ENCODE assay signal across 22 mouse cellular contexts in genomic region chr13:59663939-59664712, GRCm38 (mm10). TPM values are rescaled to one million over a fixed set of nuclear protein-coding genes. Genes with fewer than 3 reads are reported as not detected.
A peak's percentile ranks its signal among the peaks of the same experiment; 100 is the strongest.
DNase-seq lines count a peak whose midpoint lies in the region; ATAC-seq and TF ChIP-seq lines count a peak whose summit lies in the region.
"Had no signal": no experiment of that assay in that cellular context is flagged by ENCODE, and none has a peak within 500 bp of the region (broad histone marks: within the 10 kb centered on the region; RNA-seq: fewer than 3 reads in every experiment).

No protein-coding gene starts in this region.

- peak; percentile 15 for DNase-seq in kidney, adult 11 months
- DNase-seq in kidney, adult 8-10 months: peak; percentile 37 to 42
- DNase-seq in kidney, postnatal 14 days: peak; percentile 14
- no peak for DNase-seq in ovary, postnatal 36 days (ENCODE audit: low spot score)
- DNase-seq: adrenal gland, postnatal 10 days; cerebellum, adult 18-20 months; cerebellum, adult 9-11 months; cerebellum, postnatal 36 days; forebrain, postnatal 0 days; gastrocnemius, adult 2 months; gastrocnemius, postnatal 25 days; heart, postnatal 36 days had no signal

- H3K9me3 ChIP-seq in kidney, embryonic 14.5 days (ENCODE audit: control insufficient read depth, low read length): no peaks in the 10 kb centered on the region
- no peaks in the 10 kb centered on the region for H3K9me3 ChIP-seq in E14TG2a.4 (ENCODE audit: low read length)
- H3K9me3 ChIP-seq: embryonic facial prominence, embryonic 13.5 days; forebrain, embryonic 13.5 days; heart, embryonic 13.5 days; hindbrain, embryonic 15.5 days had no signal

- no peak overlapping the region for H3K4me2 ChIP-seq in kidney, embryonic 14.5 days (replicated peaks; ENCODE audit: low read depth, low read length)
- H3K4me2 ChIP-seq: embryonic facial prominence, embryonic 13.5 days; forebrain, embryonic 13.5 days; heart, embryonic 13.5 days; hindbrain, embryonic 15.5 days had no signal

- H3K4me3 ChIP-seq in kidney, embryonic 14.5 days (ENCODE audit: low read length): no peak overlapping the region
- H3K4me3 ChIP-seq in E14TG2a.4 (replicated peaks; ENCODE audit: low read length): peak overlapping the region; percentile 23; the same call in 1 of the 2 replicates
- H3K4me3 ChIP-seq: embryonic facial prominence, embryonic 13.5 days; forebrain, embryonic 13.5 days; gastrocnemius, adult 2 months; heart, embryonic 13.5 days; hindbrain, embryonic 15.5 days had no signal

- no peak overlapping the region for H3K9ac ChIP-seq in kidney, embryonic 14.5 days (ENCODE audit: low read depth, low read length)
- H3K9ac ChIP-seq: embryonic facial prominence, embryonic 13.5 days; forebrain, embryonic 13.5 days; forebrain, postnatal 0 days; heart, embryonic 13.5 days; hindbrain, embryonic 15.5 days had no signal

- no peaks in the 10 kb centered on the region for H3K27me3 ChIP-seq in kidney, embryonic 14.5 days (ENCODE audit: control insufficient read depth, insufficient read depth, low read length)
- no peaks in the 10 kb centered on the region for H3K27me3 ChIP-seq in E14TG2a.4 (ENCODE audit: insufficient read depth, low read length)
- H3K27me3 ChIP-seq: CH12.LX; embryonic facial prominence, embryonic 13.5 days; forebrain, embryonic 13.5 days; heart, embryonic 13.5 days; hindbrain, embryonic 15.5 days had no signal

- H3K27ac ChIP-seq in kidney, embryonic 14.5 days (ENCODE audit: low read depth, low read length): no peak overlapping the region
- H3K27ac ChIP-seq: embryonic facial prominence, embryonic 13.5 days; forebrain, embryonic 13.5 days; gastrocnemius, adult 2 months; heart, embryonic 13.5 days; hindbrain, embryonic 15.5 days had no signal

- no peak for ATAC-seq in kidney, embryonic 14.5 days (ENCODE audit: low FRiP score, low TSS enrichment)
- no peak for ATAC-seq in frontal cortex, adult (ENCODE audit: low TSS enrichment)
- ATAC-seq: forebrain, embryonic 13.5 days; forebrain, postnatal 0 days had no signal

- no peak for TF ChIP-seq CTCF in E14TG2a.4 (conservative IDR thresholded peaks at IDR 0.05; ENCODE audit: low read length)

- 80% methylated on average over 19 of the region's 19 CpGs for WGBS in kidney, embryonic 14.5 days

- H3K36me3 ChIP-seq in kidney, embryonic 14.5 days (ENCODE audit: control insufficient read depth, insufficient read depth, low read length): peaks cover 8% of the 10 kb centered on the region; the same call in 1 of the 2 replicates
- H3K36me3 ChIP-seq in E14TG2a.4 (ENCODE audit: insufficient read depth, low read length): peaks cover 58% of the 10 kb centered on the region

- H3K4me1 ChIP-seq in kidney, embryonic 14.5 days (ENCODE audit: control insufficient read depth, insufficient read depth, low read length): no peaks in the 10 kb centered on the region
- peaks cover 98% of the 10 kb centered on the region for H3K4me1 ChIP-seq in E14TG2a.4 (replicated peaks; ENCODE audit: low read depth, low read length)
- H3K4me1 ChIP-seq: forebrain, embryonic 13.5 days; hindbrain, embryonic 15.5 days had no signal

RNA-seq across cellular contexts. Expression of gene Golm1, which starts 11.5 kb away (rescaled TPM):
- 27.9 and 41.9 TPM in 2 replicates for polyA plus RNA-seq in kidney, embryonic 14.5 days (2014; fragmentation: Nextera tagmentation; extraction: Ambion mirVana)

RNA-seq across cellular contexts. Expression of gene 4921517D22Rik, which starts 29.8 kb away (rescaled TPM):
- polyA plus RNA-seq in kidney, embryonic 14.5 days (2014; fragmentation: Nextera tagmentation; extraction: Ambion mirVana): not detected in 2 replicates
- polyA plus RNA-seq: embryonic facial prominence, embryonic 13.5 days; forebrain, embryonic 13.5 days; forebrain, postnatal 0 days; heart, embryonic 13.5 days; heart, postnatal 0 days; hindbrain, embryonic 11.5 days; hindbrain, embryonic 15.5 days had no signal

RNA-seq across cellular contexts. Expression of gene Spata31d1a, which starts 46.0 kb away (rescaled TPM):
- polyA plus RNA-seq in kidney, embryonic 14.5 days (2014; fragmentation: Nextera tagmentation; extraction: Ambion mirVana): 0.43 TPM in 1 of 2 replicates, not detected in the other
- polyA plus RNA-seq: heart, embryonic 13.5 days; heart, postnatal 0 days; hindbrain, embryonic 15.5 days had no signal

RNA-seq across cellular contexts. Expression of gene Spata31d1b, which starts 48.0 kb away (rescaled TPM):
- not detected in 2 replicates for polyA plus RNA-seq in kidney, embryonic 14.5 days (2014; fragmentation: Nextera tagmentation; extraction: Ambion mirVana)
- polyA plus RNA-seq: embryonic facial prominence, embryonic 13.5 days; forebrain, embryonic 13.5 days; forebrain, postnatal 0 days; heart, embryonic 13.5 days; heart, postnatal 0 days; hindbrain, embryonic 11.5 days; hindbrain, embryonic 15.5 days had no signal
